Comparison of ENCODE assay signal across 19 mouse cellular contexts in the genomic region with DNA sequence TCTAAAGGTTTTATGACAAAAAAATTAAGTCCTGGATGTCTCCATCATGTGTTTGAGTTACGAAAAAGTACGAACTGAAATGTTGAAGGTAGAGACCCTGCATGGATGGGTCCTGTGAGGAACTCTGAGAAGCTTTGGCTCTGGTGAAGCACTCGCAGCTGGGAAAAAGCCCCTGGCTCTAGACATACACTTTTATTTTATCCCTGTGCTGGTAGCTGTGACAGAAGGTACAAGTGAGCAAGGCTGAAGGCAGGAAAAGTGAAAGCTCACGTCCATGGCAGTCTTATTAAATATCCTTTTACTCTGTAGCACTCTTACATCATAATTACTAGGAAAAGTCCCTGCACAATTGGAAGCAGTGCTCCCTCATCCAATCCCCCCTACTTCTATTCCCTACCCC.
DNase-seq lines count a peak whose midpoint lies in the region; ATAC-seq and TF ChIP-seq lines count a peak whose summit lies in the region.
"Had no signal": no experiment of that assay in that cellular context is flagged by ENCODE, and none has a peak within 500 bp of the region (broad histone marks: within the 10 kb centered on the region; RNA-seq: fewer than 3 reads in every experiment).

No protein-coding gene starts in this region.

- H3K4me2 ChIP-seq in forebrain, embryonic 13.5 days, result peak overlapping the region; percentile 42; the same call in 1 of the 2 replicates
- no peak overlapping the region for H3K4me2 ChIP-seq in hindbrain, embryonic 13.5 days
- 0 out of 2 replicates have a peak overlapping the region, but pooled peaks have one; percentile 3 for H3K4me2 ChIP-seq in midbrain, embryonic 13.5 days (replicated peaks)
- no peak overlapping the region for H3K4me2 ChIP-seq in lung, postnatal 0 days (replicated peaks; ENCODE audit: low read depth, low read length)
- H3K4me2 ChIP-seq: heart, embryonic 13.5 days; intestine, embryonic 15.5 days; limb, embryonic 13.5 days; lung, embryonic 15.5 days had no signal

- no peak overlapping the region for H3K4me3 ChIP-seq in forebrain, embryonic 13.5 days
- no peak overlapping the region for H3K4me3 ChIP-seq in hindbrain, embryonic 13.5 days
- no peak overlapping the region for H3K4me3 ChIP-seq in midbrain, embryonic 13.5 days (replicated peaks)
- H3K4me3 ChIP-seq in lung, postnatal 0 days (ENCODE audit: low read depth, low read length), result no peak overlapping the region
- no peak overlapping the region for H3K4me3 ChIP-seq in heart, embryonic 10.5 days
- H3K4me3 ChIP-seq: heart, embryonic 13.5 days; intestine, embryonic 15.5 days; limb, embryonic 13.5 days; lung, embryonic 15.5 days had no signal

- peak; percentile 68 for DNase-seq in brain, embryonic 14.5 days (ENCODE audit: low read depth)
- no peak for DNase-seq in testis, postnatal 10 days (ENCODE audit: low spot score)
- DNase-seq in kidney, adult 18-20 months, result no peak
- DNase-seq in lung, postnatal 0 days (ENCODE audit: low spot score), result no peak
- no peak for DNase-seq in heart, embryonic 10.5 days (ENCODE audit: low spot score)
- DNase-seq: B cell, adult 2 months; cerebellum, adult 8-10 months; heart, postnatal 36 days; kidney, postnatal 36 days; thymus, postnatal 14 days had no signal

- no peaks in the 10 kb centered on the region for H3K27me3 ChIP-seq in forebrain, embryonic 13.5 days
- H3K27me3 ChIP-seq in hindbrain, embryonic 13.5 days, result no peaks in the 10 kb centered on the region
- H3K27me3 ChIP-seq in midbrain, embryonic 13.5 days, result no peaks in the 10 kb centered on the region
- H3K27me3 ChIP-seq in lung, postnatal 0 days (replicated peaks; ENCODE audit: insufficient read depth, low read length), result no peaks in the 10 kb centered on the region
- H3K27me3 ChIP-seq in heart, embryonic 10.5 days (ENCODE audit: insufficient read depth, poor library complexity, severe bottlenecking), result no peaks in the 10 kb centered on the region
- H3K27me3 ChIP-seq: heart, embryonic 13.5 days; intestine, embryonic 15.5 days; limb, embryonic 13.5 days; lung, embryonic 15.5 days had no signal

- TF ChIP-seq EP300 in lung, postnatal 0 days (IDR thresholded peaks at IDR 0.05), result no peak

- H3K27ac ChIP-seq in forebrain, embryonic 13.5 days, result peak overlapping the region; percentile 79
- H3K27ac ChIP-seq in hindbrain, embryonic 13.5 days, result peak overlapping the region; percentile 69
- peak overlapping the region; percentile 78 for H3K27ac ChIP-seq in midbrain, embryonic 13.5 days
- H3K27ac ChIP-seq in lung, postnatal 0 days (ENCODE audit: low read length), result no peak overlapping the region
- no peak overlapping the region for H3K27ac ChIP-seq in heart, embryonic 10.5 days
- H3K27ac ChIP-seq: heart, embryonic 13.5 days; intestine, embryonic 15.5 days; limb, embryonic 13.5 days; liver, embryonic 14.5 days; lung, embryonic 15.5 days; stomach, postnatal 0 days had no signal

- peaks cover 41% of the 10 kb centered on the region for H3K4me1 ChIP-seq in forebrain, embryonic 13.5 days
- peaks cover 13% of the 10 kb centered on the region; the same call in 1 of the 2 replicates for H3K4me1 ChIP-seq in hindbrain, embryonic 13.5 days (replicated peaks)
- H3K4me1 ChIP-seq in midbrain, embryonic 13.5 days (replicated peaks), result peaks cover 35% of the 10 kb centered on the region
- no peaks in the 10 kb centered on the region for H3K4me1 ChIP-seq in lung, postnatal 0 days (ENCODE audit: insufficient read depth, low read depth, low read length)
- no peaks in the 10 kb centered on the region for H3K4me1 ChIP-seq in heart, embryonic 10.5 days
- H3K4me1 ChIP-seq: heart, embryonic 13.5 days; intestine, embryonic 15.5 days; limb, embryonic 13.5 days; lung, embryonic 15.5 days had no signal

- 30% methylated on average over 4 of the region's 4 CpGs for WGBS in forebrain, embryonic 13.5 days
- WGBS in hindbrain, embryonic 13.5 days, result 55% methylated on average over 4 of the region's 4 CpGs
- 24% methylated on average over 4 of the region's 4 CpGs for WGBS in midbrain, embryonic 13.5 days
- 70% methylated on average over 4 of the region's 4 CpGs for WGBS in lung, postnatal 0 days
- WGBS in heart, embryonic 10.5 days, result 76% methylated on average over 4 of the region's 4 CpGs

- no peaks in the 10 kb centered on the region for H3K36me3 ChIP-seq in forebrain, embryonic 13.5 days (ENCODE audit: poor library complexity, severe bottlenecking)
- no peaks in the 10 kb centered on the region for H3K36me3 ChIP-seq in hindbrain, embryonic 13.5 days
- no peaks in the 10 kb centered on the region for H3K36me3 ChIP-seq in midbrain, embryonic 13.5 days
- no peaks in the 10 kb centered on the region for H3K36me3 ChIP-seq in lung, postnatal 0 days (ENCODE audit: insufficient read depth, low read length)
- no peaks in the 10 kb centered on the region for H3K36me3 ChIP-seq in heart, embryonic 10.5 days
- H3K36me3 ChIP-seq: heart, embryonic 13.5 days; intestine, embryonic 15.5 days; limb, embryonic 13.5 days; lung, embryonic 15.5 days had no signal

- no peaks in the 10 kb centered on the region for H3K9me3 ChIP-seq in forebrain, embryonic 13.5 days (replicated peaks)
- H3K9me3 ChIP-seq in hindbrain, embryonic 13.5 days, result no peaks in the 10 kb centered on the region
- no peaks in the 10 kb centered on the region for H3K9me3 ChIP-seq in midbrain, embryonic 13.5 days
- no peaks in the 10 kb centered on the region for H3K9me3 ChIP-seq in lung, postnatal 0 days (ENCODE audit: low read length)
- no peaks in the 10 kb centered on the region for H3K9me3 ChIP-seq in heart, embryonic 10.5 days
- H3K9me3 ChIP-seq: heart, embryonic 13.5 days; intestine, embryonic 15.5 days; limb, embryonic 13.5 days; lung, embryonic 15.5 days had no signal

- no peak for TF ChIP-seq POLR2A in brain, embryonic 14.5 days (IDR thresholded peaks at IDR 0.05; ENCODE audit: borderline replicate concordance, extremely low read depth, insufficient read depth, insufficient read length, poor library complexity, severe bottlenecking)

- peak; percentile 42 for ATAC-seq in forebrain, embryonic 13.5 days
- 0 out of 2 replicates have a peak, but pooled peaks have one; percentile 15 for ATAC-seq in hindbrain, embryonic 13.5 days (ENCODE audit: low FRiP score)
- ATAC-seq in midbrain, embryonic 13.5 days, result peak; percentile 29; the same call in 1 of the 2 replicates
- ATAC-seq in lung, postnatal 0 days, result no peak
- ATAC-seq: intestine, embryonic 15.5 days had no signal

- no peak for TF ChIP-seq CTCF in brain, embryonic 14.5 days (IDR thresholded peaks at IDR 0.05; ENCODE audit: borderline replicate concordance, extremely low read depth, insufficient read depth, insufficient read length)
- TF ChIP-seq CTCF in lung, postnatal 0 days (IDR thresholded peaks at IDR 0.05), result no peak

- no peak overlapping the region for H3K9ac ChIP-seq in forebrain, embryonic 13.5 days
- H3K9ac ChIP-seq in hindbrain, embryonic 13.5 days, result no peak overlapping the region
- no peak overlapping the region for H3K9ac ChIP-seq in midbrain, embryonic 13.5 days (replicated peaks)
- H3K9ac ChIP-seq in lung, postnatal 0 days (replicated peaks; ENCODE audit: low read depth), result no peak overlapping the region
- H3K9ac ChIP-seq: heart, embryonic 13.5 days; intestine, embryonic 15.5 days; limb, embryonic 13.5 days; liver, embryonic 14.5 days; lung, embryonic 15.5 days had no signal

Comparison
In these comparisons a context has a peak if more than half of its experiments do, and no peak if none do; other contexts are left out.
1. H3K27ac ChIP-seq: peak in forebrain, embryonic 13.5 days (single experiment), hindbrain, embryonic 13.5 days (single experiment) and midbrain, embryonic 13.5 days (single experiment); none in lung, postnatal 0 days (single experiment) and heart, embryonic 10.5 days (single experiment).
2. H3K4me2 ChIP-seq: peak in forebrain, embryonic 13.5 days (single experiment) and midbrain, embryonic 13.5 days (single experiment); none in hindbrain, embryonic 13.5 days (single experiment) and lung, postnatal 0 days (single experiment).